Mouse (Mus musculus): ENCODE measurements around the gene Rdx. TPM values are rescaled to one million over a fixed set of nuclear protein-coding genes. Genes with fewer than 3 reads are reported as not detected.

The Rdx gene
- polyA plus RNA-seq, 1 experiment from 2014 or later, result 76.0 TPM

DNA sequence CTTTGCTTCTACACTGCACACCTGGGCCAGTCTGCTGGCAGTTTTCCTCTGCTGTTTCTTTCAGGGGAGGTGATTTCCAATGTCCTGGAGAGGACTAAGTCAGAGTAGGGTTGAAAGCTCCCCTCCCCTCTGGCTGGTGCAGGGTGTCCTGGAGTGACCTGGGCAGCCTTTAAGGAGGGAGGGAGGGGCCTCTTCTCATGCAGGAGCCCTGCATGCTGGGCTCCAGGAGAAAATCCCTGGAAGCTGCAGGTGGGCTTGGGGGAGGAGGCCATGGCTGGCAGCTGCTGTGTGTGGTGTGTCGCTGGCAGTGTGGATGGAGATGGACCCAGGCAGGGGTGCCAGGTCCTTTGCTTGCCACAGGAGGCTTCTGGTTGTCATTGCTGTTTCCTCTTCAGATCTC is 50.4 kb downstream of the Rdx start:
- no peaks in the 10 kb centered on the region for H3K9me3 ChIP-seq
- ATAC-seq (replicated peaks), result no peak
- no peak overlapping the region for H3K27ac ChIP-seq
- 13% methylated on average over 1 of the region's 1 CpGs for WGBS
- H3K9ac ChIP-seq, result no peak overlapping the region
- H3K36me3 ChIP-seq (replicated peaks), result no peaks in the 10 kb centered on the region
- H3K4me1 ChIP-seq, result 0 out of 2 replicates have a peak, but pooled peaks cover 2% of the 10 kb centered on the region
- H3K4me3 ChIP-seq, result no peak overlapping the region
- H3K27me3 ChIP-seq (replicated peaks), result no peaks in the 10 kb centered on the region
- H3K4me2 ChIP-seq, result no peak overlapping the region

- Histone ChIP-seq H3K27ac (no peak overlapping the region), H3K4me2 (no peak overlapping the region), H3K27me3 (replicated peaks) (no peaks in the 10 kb centered on the region), H3K4me1 (0 out of 2 replicates have a peak, but pooled peaks cover 2% of the 10 kb centered on the region), H3K9me3 (no peaks in the 10 kb centered on the region), H3K9ac (no peak overlapping the region), H3K4me3 (no peak overlapping the region), H3K36me3 (replicated peaks) (no peaks in the 10 kb centered on the region)
- peak; percentile 70 for ATAC-seq (replicated peaks)
- WGBS, result under 1% methylated on average over 7 of the region's 7 CpGs
These were observed 51.6 kb downstream of the Rdx start for GRCm38 (mm10) chr9:52098600-52098999.

DNA sequence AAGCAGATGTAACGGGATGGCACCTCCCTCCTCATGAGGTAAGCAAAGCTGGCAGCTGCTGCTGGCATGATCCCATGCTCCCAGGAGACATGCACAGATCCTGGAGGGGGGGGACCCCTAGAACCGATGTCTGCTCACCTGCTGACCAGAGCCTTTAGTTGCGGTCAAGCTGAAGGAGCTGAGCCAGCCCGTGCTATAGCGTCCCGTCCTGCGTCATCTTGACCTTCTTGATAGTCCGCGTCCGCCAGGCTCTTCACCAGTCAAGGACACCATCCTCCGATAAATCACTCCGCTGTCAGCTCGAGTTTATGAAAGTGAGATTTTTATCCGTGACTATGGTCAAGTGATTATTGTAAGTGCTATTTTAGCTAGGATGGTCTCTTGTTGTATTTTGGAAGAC is 53.5 kb downstream of the Rdx start:
- H3K4me2 ChIP-seq, result no peak overlapping the region
- WGBS, result 89% methylated on average over 14 of the region's 14 CpGs
- H3K4me3 ChIP-seq, result no peak overlapping the region
- H3K27ac ChIP-seq, result no peak overlapping the region
- H3K9ac ChIP-seq, result no peak overlapping the region
- H3K27me3 ChIP-seq (replicated peaks), result no peaks in the 10 kb centered on the region
- 0 out of 2 replicates have a peak, but pooled peaks cover 2% of the 10 kb centered on the region for H3K4me1 ChIP-seq
- no peaks in the 10 kb centered on the region for H3K9me3 ChIP-seq
- ATAC-seq (replicated peaks), result no peak
- H3K36me3 ChIP-seq (replicated peaks), result no peaks in the 10 kb centered on the region

DNA sequence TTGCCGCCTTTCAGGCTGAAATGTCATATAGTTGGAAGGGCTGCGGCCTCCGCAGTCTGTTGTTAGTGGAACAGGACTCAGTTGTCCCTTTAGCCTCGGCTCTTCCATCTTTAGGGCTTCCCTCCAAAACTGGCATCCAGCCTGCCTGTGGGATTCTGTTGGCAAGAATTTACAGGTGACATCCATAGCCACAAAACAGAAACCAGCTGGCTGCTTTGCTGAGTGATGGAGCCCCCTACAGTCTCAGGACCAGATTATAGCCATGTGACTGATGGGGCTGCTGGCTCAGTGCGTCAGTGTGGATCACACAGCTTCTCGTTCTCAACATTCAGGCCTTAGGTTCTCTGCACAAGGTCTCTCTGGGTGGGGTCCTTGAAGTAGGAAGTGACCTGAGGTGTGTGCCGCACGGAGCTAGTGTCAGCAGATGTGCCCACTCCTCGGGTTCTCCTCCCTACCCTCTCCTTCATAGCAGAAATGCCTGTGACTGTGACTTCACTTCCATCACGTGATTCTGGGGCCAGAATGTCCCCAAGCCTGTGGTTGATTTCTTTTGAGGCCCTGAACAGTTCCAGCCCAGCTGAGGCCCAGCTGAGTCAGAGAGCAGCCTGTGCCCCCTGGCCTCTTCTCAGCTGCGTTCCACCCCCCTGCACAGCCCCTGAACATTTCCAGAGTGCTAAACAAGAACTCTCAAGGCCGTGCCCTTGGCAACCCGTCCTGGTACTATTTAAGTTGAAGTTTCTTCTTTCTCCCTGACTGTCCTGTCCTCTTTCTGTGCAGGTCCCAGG is 55.3 kb downstream of the Rdx start:
- Histone ChIP-seq H3K4me3 (no peak overlapping the region), H3K4me2 (no peak overlapping the region), H3K36me3 (replicated peaks) (no peaks in the 10 kb centered on the region; the same call in 1 of the 2 replicates), H3K4me1 (0 out of 2 replicates have a peak, but pooled peaks cover 2% of the 10 kb centered on the region), H3K27ac (no peak overlapping the region), H3K9me3 (no peaks in the 10 kb centered on the region), H3K27me3 (replicated peaks) (no peaks in the 10 kb centered on the region), H3K9ac (no peak overlapping the region)
- WGBS, result 62% methylated on average over 13 of the region's 13 CpGs
- ATAC-seq (replicated peaks), result peak; percentile 43; the same call in 1 of the 2 replicates

DNA sequence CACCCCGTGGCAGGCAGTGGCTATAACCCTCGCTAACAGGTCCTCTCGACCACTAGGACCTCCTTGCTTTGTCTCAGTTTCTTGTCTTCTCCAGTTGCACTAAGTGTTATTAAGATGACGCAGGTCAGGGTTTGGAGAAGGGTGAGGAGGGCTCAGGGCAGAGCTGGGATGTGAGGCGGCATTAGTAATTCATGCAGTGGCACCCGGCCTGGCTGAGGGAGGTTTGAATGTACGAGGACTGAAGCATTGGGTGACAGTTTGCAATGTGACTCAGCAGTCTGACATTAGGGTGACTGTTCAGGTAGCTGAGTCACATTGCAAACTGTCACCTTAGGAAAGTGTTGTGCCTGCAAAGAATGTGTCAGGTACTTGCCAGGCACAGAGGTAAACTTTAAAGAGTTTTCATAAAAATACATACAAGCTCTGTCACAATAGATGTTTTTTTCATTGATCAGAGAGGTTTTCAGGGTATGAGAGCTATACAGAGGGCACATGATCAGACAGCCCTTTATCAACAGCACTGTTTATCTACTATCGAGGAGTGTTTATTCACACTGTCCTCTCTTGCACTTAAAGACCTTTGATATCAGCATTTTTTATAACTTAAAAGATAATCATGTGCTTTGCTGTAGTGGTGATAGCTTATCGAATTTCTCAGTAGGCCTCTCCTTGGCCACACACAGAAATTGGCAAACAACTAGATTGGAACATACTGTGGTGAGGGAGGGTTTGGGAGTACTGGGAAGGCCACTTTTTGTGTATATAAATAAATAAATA is 56.7 kb downstream of the Rdx start:
- Histone ChIP-seq H3K27ac (no peak overlapping the region), H3K4me1 (no peaks in the 10 kb centered on the region), H3K36me3 (replicated peaks) (no peaks in the 10 kb centered on the region; the same call in 1 of the 2 replicates), H3K9me3 (no peaks in the 10 kb centered on the region), H3K9ac (no peak overlapping the region), H3K27me3 (replicated peaks) (no peaks in the 10 kb centered on the region), H3K4me3 (no peak overlapping the region), H3K4me2 (no peak overlapping the region)
- WGBS, result 77% methylated on average over 9 of the region's 9 CpGs
- no peak for ATAC-seq (replicated peaks)

- no peaks in the 10 kb centered on the region for H3K4me1 ChIP-seq
- no peak overlapping the region for H3K4me2 ChIP-seq
- no peak overlapping the region for H3K27ac ChIP-seq
- H3K27me3 ChIP-seq (replicated peaks), result no peaks in the 10 kb centered on the region
- no peak overlapping the region for H3K4me3 ChIP-seq
- no peaks in the 10 kb centered on the region for H3K9me3 ChIP-seq
- no peak overlapping the region for H3K9ac ChIP-seq
- WGBS, result 78% methylated on average over 8 of the region's 8 CpGs
- ATAC-seq (replicated peaks), result no peak
- H3K36me3 ChIP-seq (replicated peaks), result no peaks in the 10 kb centered on the region; the same call in 1 of the 2 replicates
These were observed 57.2 kb downstream of the Rdx start for GRCm38 (mm10) chr9:52104225-52104615.

- WGBS, result 86% methylated on average over 6 of the region's 6 CpGs
- H3K9ac ChIP-seq, result no peak overlapping the region
- no peaks in the 10 kb centered on the region for H3K27me3 ChIP-seq (replicated peaks)
- H3K4me1 ChIP-seq, result no peaks in the 10 kb centered on the region
- no peak overlapping the region for H3K27ac ChIP-seq
- H3K4me3 ChIP-seq, result no peak overlapping the region
- no peaks in the 10 kb centered on the region for H3K9me3 ChIP-seq
- no peak for ATAC-seq (replicated peaks)
- no peaks in the 10 kb centered on the region; the same call in 1 of the 2 replicates for H3K36me3 ChIP-seq (replicated peaks)
- no peak overlapping the region for H3K4me2 ChIP-seq
These were observed 58.5 kb downstream of the Rdx start for GRCm38 (mm10) chr9:52105423-52105822.

GRCm38 (mm10) chr9:52107161-52107560 is 60.2 kb downstream of the Rdx start:
- Histone ChIP-seq H3K4me2 (no peak overlapping the region), H3K9ac (no peak overlapping the region), H3K4me1 (no peaks in the 10 kb centered on the region), H3K9me3 (no peaks in the 10 kb centered on the region), H3K36me3 (replicated peaks) (no peaks in the 10 kb centered on the region; the same call in 1 of the 2 replicates), H3K4me3 (no peak overlapping the region), H3K27me3 (replicated peaks) (no peaks in the 10 kb centered on the region), H3K27ac (no peak overlapping the region)
- 97% methylated on average over 3 of the region's 3 CpGs for WGBS
- no peak for ATAC-seq (replicated peaks)

GRCm38 (mm10) chr9:52110738-52111137 is 63.8 kb downstream of the Rdx start:
- no peak overlapping the region for H3K4me2 ChIP-seq
- H3K9me3 ChIP-seq, result no peaks in the 10 kb centered on the region
- no peak overlapping the region for H3K27ac ChIP-seq
- H3K4me3 ChIP-seq, result no peak overlapping the region
- peaks cover 3% of the 10 kb centered on the region; the same call in 1 of the 2 replicates for H3K36me3 ChIP-seq (replicated peaks)
- H3K9ac ChIP-seq, result no peak overlapping the region
- no peaks in the 10 kb centered on the region for H3K4me1 ChIP-seq
- H3K27me3 ChIP-seq (replicated peaks), result no peaks in the 10 kb centered on the region
- WGBS, result 84% methylated on average over 3 of the region's 3 CpGs
- no peak for ATAC-seq (replicated peaks)

DNA sequence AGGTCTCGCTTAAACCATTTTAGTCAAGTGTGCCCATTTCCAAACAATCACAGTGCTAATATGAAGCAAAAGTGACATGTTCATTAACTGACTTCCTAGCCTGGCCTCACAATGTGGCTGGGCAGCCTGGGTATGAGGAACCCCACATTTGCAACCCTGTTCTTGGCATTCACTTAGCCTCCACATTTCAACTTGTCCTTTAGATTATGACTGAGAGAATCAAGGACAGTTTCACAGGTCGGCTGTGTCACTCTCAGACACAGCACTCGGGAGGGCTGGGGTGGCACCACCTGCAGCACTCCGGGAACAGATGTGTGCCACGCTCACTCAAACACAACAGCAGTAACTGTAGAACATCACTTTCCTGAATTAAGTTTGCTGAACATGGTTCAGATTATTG is 66.1 kb downstream of the Rdx start:
- no peak overlapping the region for H3K4me2 ChIP-seq
- H3K9me3 ChIP-seq, result no peaks in the 10 kb centered on the region
- ATAC-seq (replicated peaks), result no peak
- peaks cover 13% of the 10 kb centered on the region; the same call in 1 of the 2 replicates for H3K36me3 ChIP-seq (replicated peaks)
- H3K27me3 ChIP-seq (replicated peaks), result no peaks in the 10 kb centered on the region
- H3K4me1 ChIP-seq, result no peaks in the 10 kb centered on the region
- no peak overlapping the region for H3K4me3 ChIP-seq
- WGBS, result 91% methylated on average over 5 of the region's 5 CpGs
- H3K27ac ChIP-seq, result no peak overlapping the region
- no peak overlapping the region for H3K9ac ChIP-seq

DNA sequence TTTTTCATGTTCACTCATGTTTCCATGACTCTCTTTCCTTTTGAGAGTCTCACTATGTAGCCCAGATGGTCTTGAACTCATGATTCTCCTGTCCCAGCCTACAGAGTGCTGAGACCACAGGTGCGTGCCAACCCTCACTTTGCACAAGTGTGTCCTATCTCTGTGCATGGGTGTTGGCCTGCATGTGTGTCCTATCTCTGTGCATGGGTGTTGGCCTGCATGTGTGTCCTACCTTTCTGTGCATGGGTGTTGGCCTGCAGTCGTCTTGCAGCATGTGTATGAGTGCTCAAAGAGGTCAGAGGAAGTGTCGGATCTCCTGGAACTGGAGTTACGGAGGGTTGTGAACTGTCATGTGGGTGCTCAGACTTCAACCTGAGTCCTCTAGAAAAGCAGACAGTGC is 72.2 kb downstream of the Rdx start:
- 95% methylated on average over 4 of the region's 4 CpGs for WGBS
- peaks cover 24% of the 10 kb centered on the region for H3K36me3 ChIP-seq (replicated peaks)
- no peak overlapping the region for H3K4me3 ChIP-seq
- H3K9ac ChIP-seq, result no peak overlapping the region
- H3K27me3 ChIP-seq (replicated peaks), result no peaks in the 10 kb centered on the region
- no peak overlapping the region for H3K27ac ChIP-seq
- H3K4me1 ChIP-seq, result no peaks in the 10 kb centered on the region
- no peak for ATAC-seq (replicated peaks)
- no peaks in the 10 kb centered on the region for H3K9me3 ChIP-seq
- H3K4me2 ChIP-seq, result no peak overlapping the region

DNA sequence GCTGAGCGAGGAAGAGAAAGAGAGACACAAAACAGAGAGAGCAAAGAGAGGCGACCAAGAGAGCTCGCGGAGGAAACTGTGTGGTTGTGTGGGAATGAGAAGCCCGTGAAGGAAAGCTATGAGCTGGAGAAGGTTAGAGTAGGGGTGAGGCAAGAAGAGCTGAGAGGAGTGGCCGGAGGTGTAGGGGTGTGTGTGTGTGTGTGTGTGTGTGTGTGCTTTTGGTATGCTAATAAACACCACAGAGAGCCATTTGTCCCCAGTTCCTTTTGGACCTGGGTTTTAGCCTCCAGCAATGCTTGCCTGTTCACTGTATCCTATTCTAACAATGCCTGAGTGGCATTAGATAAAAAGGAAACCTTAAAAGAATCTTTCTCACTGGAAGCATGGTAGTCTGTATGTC is 78.3 kb downstream of the Rdx start:
- no peak for ATAC-seq (replicated peaks)
- no peak overlapping the region for H3K9ac ChIP-seq
- H3K9me3 ChIP-seq, result no peaks in the 10 kb centered on the region
- 93% methylated on average over 6 of the region's 6 CpGs for WGBS
- H3K4me3 ChIP-seq, result no peak overlapping the region
- no peaks in the 10 kb centered on the region for H3K4me1 ChIP-seq
- H3K36me3 ChIP-seq (replicated peaks), result peaks cover 4% of the 10 kb centered on the region; the same call in 1 of the 2 replicates
- H3K4me2 ChIP-seq, result no peak overlapping the region
- H3K27ac ChIP-seq, result no peak overlapping the region
- no peaks in the 10 kb centered on the region for H3K27me3 ChIP-seq (replicated peaks)
